Mouse (Mus musculus) hindbrain, embryonic 14.5 days (tissue): ENCODE measurements at regions not wholly inside any gene's neighbourhood (a gene's known extent, or its start where the extent isn't known, plus 50 kb on each side); places are given as distances from the start of the nearest gene placed in this dataset.

ENCODE experiments used
- ATAC-seq: fragments of 200-750 bp; cut with Nextera tagmentation; 2 replicates; pipeline ENCODE4 v1.8.0; 2017; ENCODE audit warnings: moderate number of reproducible peaks, mild to moderate bottlenecking, moderate TSS enrichment, moderate library complexity; ENCODE audit not compliant: low FRiP score
- DNase-seq: peaks from one replicate; pipeline ENCODE4 v3.0.0-alpha.2; 2015; ENCODE audit warnings: low spot score
- H3K27ac ChIP-seq: fragments of 300-500 bp; sonication (generic); 2 replicates; pipeline ENCODE4 v1.5.1; 2014; ENCODE audit warnings: mild to moderate bottlenecking, moderate library complexity
- H3K27me3 ChIP-seq: fragments of 300-500 bp; sonication (generic); 2 replicates; pipeline ENCODE4 v1.6.1; 2014; ENCODE audit warnings: mild to moderate bottlenecking, low read length, mixed read lengths; ENCODE audit not compliant: control insufficient read depth, insufficient read depth
- H3K36me3 ChIP-seq: fragments of 300-500 bp; sonication (generic); replicated peaks from 2 replicates; pipeline ENCODE4 v1.6.1; 2014; ENCODE audit not compliant: control insufficient read depth, insufficient read depth
- H3K4me1 ChIP-seq: fragments of 300-500 bp; sonication (generic); replicated peaks from 2 replicates; pipeline ENCODE4 v1.6.1; 2014; ENCODE audit warnings: antibody characterized with exemption, low read length, mixed read lengths; ENCODE audit not compliant: control insufficient read depth, insufficient read depth
- H3K4me2 ChIP-seq: fragments of 300-500 bp; sonication (generic); replicated peaks from 2 replicates; pipeline ENCODE4 v1.6.1; 2014; ENCODE audit warnings: mild to moderate bottlenecking, moderate library complexity
- H3K4me3 ChIP-seq: fragments of 300-500 bp; sonication (generic); replicated peaks from 2 replicates; pipeline ENCODE4 v1.5.1; 2014; ENCODE audit warnings: mild to moderate bottlenecking, low read length
- H3K9ac ChIP-seq: fragments of 300-500 bp; sonication (generic); 2 replicates; pipeline ENCODE4 v1.6.1; 2014
- H3K9me3 ChIP-seq: fragments of 300-500 bp; sonication (generic); 2 replicates; pipeline ENCODE4 v1.6.1; 2016; ENCODE audit warnings: low read length; ENCODE audit not compliant: control insufficient read depth
- WGBS: fragments of 180-500 bp; shearing (Covaris S2); extraction: QIAGEN DNeasy Blood & Tissue Kit; methylation state at CpG from one replicate; pipeline ENCODE4 v1.1.7; 2014; 5-methylcytosine and 5-hydroxymethylcytosine counted together

- Histone ChIP-seq H3K9me3 (0 out of 2 replicates have a peak, but pooled peaks cover 9% of the 10 kb centered on the region), H3K27me3 (no peaks in the 10 kb centered on the region), H3K27ac (no peak overlapping the region), H3K9ac (no peak overlapping the region), H3K4me3 (no peak overlapping the region), H3K4me2 (no peak overlapping the region), H3K36me3 (no peaks in the 10 kb centered on the region), H3K4me1 (no peaks in the 10 kb centered on the region)
- DNase-seq (no peak), ATAC-seq (no peak)
- WGBS, result 93% methylated on average over 3 of the region's 3 CpGs
Observed at GRCm38 (mm10) chr1:92308537-92308936, 113.0 kb upstream of the Hdac4 start.

DNA sequence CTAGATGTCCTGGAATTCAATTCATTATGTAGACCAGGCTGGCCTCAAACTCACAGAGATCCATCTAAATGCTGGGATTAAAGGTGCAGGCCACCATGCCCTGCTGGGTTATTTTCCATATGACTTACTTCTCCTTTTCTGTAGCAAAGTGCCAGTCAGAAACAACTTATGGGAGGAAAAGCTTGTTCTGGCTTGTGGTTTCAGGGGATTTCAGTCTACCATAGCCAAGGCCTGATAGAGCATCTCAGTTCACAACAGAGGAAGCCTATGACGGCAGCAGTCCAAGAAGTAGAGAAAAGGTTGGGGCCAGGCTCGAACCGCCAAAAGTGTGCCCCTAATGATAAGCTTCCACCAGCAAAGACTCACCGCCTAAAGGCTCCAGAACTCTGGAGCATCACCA, 110.5 kb upstream of the Hdac4 start:
- DNase-seq (no peak), ATAC-seq (no peak)
- H3K4me2 ChIP-seq, result no peak overlapping the region
- WGBS, result 87% methylated on average over 4 of the region's 4 CpGs
- no peaks in the 10 kb centered on the region for H3K27me3 ChIP-seq
- H3K4me3 ChIP-seq, result no peak overlapping the region
- H3K9ac ChIP-seq, result no peak overlapping the region
- no peaks in the 10 kb centered on the region for H3K36me3 ChIP-seq
- H3K9me3 ChIP-seq, result 0 out of 2 replicates have a peak, but pooled peaks cover 9% of the 10 kb centered on the region
- no peak overlapping the region for H3K27ac ChIP-seq
- no peaks in the 10 kb centered on the region for H3K4me1 ChIP-seq

- Histone ChIP-seq H3K4me1 (no peaks in the 10 kb centered on the region), H3K9me3 (no peaks in the 10 kb centered on the region), H3K27ac (no peak overlapping the region), H3K4me3 (no peak overlapping the region), H3K27me3 (no peaks in the 10 kb centered on the region), H3K36me3 (no peaks in the 10 kb centered on the region), H3K4me2 (no peak overlapping the region), H3K9ac (no peak overlapping the region)
- WGBS, result 76% methylated on average over 7 of the region's 7 CpGs
- DNase-seq (no peak), ATAC-seq (no peak)
Observed at GRCm38 (mm10) chr1:92299041-92299440, 103.5 kb upstream of the Hdac4 start.

GRCm38 (mm10) chr1:92292681-92293380, 97.3 kb upstream of the Hdac4 start:
- no peak overlapping the region for H3K27ac ChIP-seq
- H3K9ac ChIP-seq, result no peak overlapping the region
- no peak for DNase-seq
- H3K9me3 ChIP-seq, result no peaks in the 10 kb centered on the region
- no peaks in the 10 kb centered on the region for H3K27me3 ChIP-seq
- ATAC-seq, result no peak
- no peaks in the 10 kb centered on the region for H3K36me3 ChIP-seq
- no peaks in the 10 kb centered on the region for H3K4me1 ChIP-seq
- WGBS, result 52% methylated on average over 7 of the region's 7 CpGs
- H3K4me2 ChIP-seq, result no peak overlapping the region
- H3K4me3 ChIP-seq, result no peak overlapping the region

GRCm38 (mm10) chr1:92286966-92287342, 91.5 kb upstream of the Hdac4 start:
- no peaks in the 10 kb centered on the region for H3K27me3 ChIP-seq
- 91% methylated on average over 1 of the region's 1 CpGs for WGBS
- no peak overlapping the region for H3K4me2 ChIP-seq
- DNase-seq (no peak), ATAC-seq (no peak)
- H3K4me3 ChIP-seq, result no peak overlapping the region
- no peaks in the 10 kb centered on the region for H3K36me3 ChIP-seq
- no peak overlapping the region for H3K27ac ChIP-seq
- no peaks in the 10 kb centered on the region for H3K9me3 ChIP-seq
- no peak overlapping the region for H3K9ac ChIP-seq
- H3K4me1 ChIP-seq, result peaks cover 9% of the 10 kb centered on the region

GRCm38 (mm10) chr1:92286013-92286965, 90.8 kb upstream of the Hdac4 start:
- peak overlapping the region; percentile 21; the same call in 1 of the 2 replicates for H3K9ac ChIP-seq
- DNase-seq, result peak; percentile 34

DNA sequence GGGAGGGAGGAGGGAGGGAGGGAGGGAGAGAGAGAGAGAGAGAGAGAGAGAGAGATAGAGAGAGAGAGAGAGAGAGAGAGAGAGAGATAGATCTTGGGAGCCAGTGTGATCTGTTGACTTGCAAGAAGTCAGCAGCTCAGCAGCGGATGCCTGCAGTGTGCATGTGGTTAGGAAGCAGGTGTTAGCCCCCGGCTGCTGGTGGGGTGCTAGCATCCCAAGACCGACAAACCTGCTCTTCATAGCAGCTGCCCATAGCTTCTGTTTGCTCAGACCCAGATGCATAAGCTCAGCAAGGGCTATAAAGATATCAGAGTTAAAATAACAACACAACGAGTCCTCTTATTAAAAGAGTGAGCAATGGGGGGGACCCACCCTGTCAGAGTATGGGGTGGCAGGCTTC, 88.7 kb upstream of the Hdac4 start:
- DNase-seq, result no peak
- Histone ChIP-seq H3K9me3 (no peaks in the 10 kb centered on the region), H3K27me3 (no peaks in the 10 kb centered on the region), H3K9ac (no peak overlapping the region), H3K4me2 (no peak overlapping the region), H3K4me3 (no peak overlapping the region), H3K27ac (no peak overlapping the region), H3K36me3 (no peaks in the 10 kb centered on the region), H3K4me1 (peaks cover 9% of the 10 kb centered on the region)
- no peak for ATAC-seq
- 73% methylated on average over 4 of the region's 4 CpGs for WGBS

More at GRCm38 (mm10) chr1:92286013-92286965, 90.8 kb upstream of the Hdac4 start:
- Histone ChIP-seq H3K4me1 (peaks cover 9% of the 10 kb centered on the region), H3K27ac (peak overlapping the region; percentile 36; the same call in 1 of the 2 replicates), H3K4me3 (no peak overlapping the region; the same call in 1 of the 2 replicates), H3K9me3 (no peaks in the 10 kb centered on the region), H3K36me3 (no peaks in the 10 kb centered on the region), H3K27me3 (no peaks in the 10 kb centered on the region), H3K4me2 (peak overlapping the region; percentile 37)
- ATAC-seq, result peak; percentile 46; the same call in 1 of the 2 replicates
- WGBS, result 28% methylated on average over 21 of the region's 21 CpGs

DNA sequence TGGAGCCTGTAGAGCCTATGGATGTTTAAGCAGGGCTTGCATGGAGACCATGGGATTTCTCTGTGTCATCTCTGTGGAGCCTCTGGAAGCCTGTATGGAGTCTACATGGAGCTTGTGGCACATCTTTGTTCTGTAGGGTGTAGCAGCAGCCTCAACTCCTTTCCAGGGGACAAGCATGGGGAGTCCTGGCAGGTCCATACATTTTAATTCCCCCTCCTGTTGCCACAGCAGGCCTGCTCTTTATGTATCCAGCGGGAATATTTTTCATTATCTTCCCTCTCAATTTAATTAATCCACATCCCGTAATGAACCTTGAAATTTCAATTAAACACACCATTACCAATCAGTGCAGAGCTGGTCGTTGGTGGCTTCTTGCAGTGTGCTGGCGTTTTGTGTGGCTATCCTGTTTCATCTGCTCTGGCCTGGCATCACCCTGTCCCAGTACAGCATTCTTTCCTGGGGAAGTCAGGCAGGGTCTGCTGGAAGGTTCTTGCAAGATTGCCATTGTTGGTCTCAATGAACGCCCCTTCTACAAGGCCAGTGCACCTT, 81.8 kb upstream of the Hdac4 start:
- no peaks in the 10 kb centered on the region for H3K36me3 ChIP-seq
- DNase-seq, result no peak
- peak; percentile 57; the same call in 1 of the 2 replicates for ATAC-seq
- H3K9me3 ChIP-seq, result no peaks in the 10 kb centered on the region
- WGBS, result 40% methylated on average over 5 of the region's 5 CpGs
- H3K27ac ChIP-seq, result no peak overlapping the region
- no peak overlapping the region for H3K4me2 ChIP-seq
- H3K4me3 ChIP-seq, result no peak overlapping the region
- H3K9ac ChIP-seq, result no peak overlapping the region
- 0 out of 2 replicates have a peak, but pooled peaks cover 4% of the 10 kb centered on the region for H3K4me1 ChIP-seq
- no peaks in the 10 kb centered on the region for H3K27me3 ChIP-seq

- WGBS, result 87% methylated on average over 1 of the region's 1 CpGs
- H3K36me3 ChIP-seq, result no peaks in the 10 kb centered on the region
Observed at GRCm38 (mm10) chr1:92275388-92275787, 79.9 kb upstream of the Hdac4 start.

More at GRCm38 (mm10) chr1:92275388-92275787, 79.9 kb upstream of the Hdac4 start:
- Histone ChIP-seq H3K27me3 (no peaks in the 10 kb centered on the region), H3K4me3 (no peak overlapping the region), H3K4me2 (no peak overlapping the region), H3K4me1 (peaks cover 4% of the 10 kb centered on the region; the same call in 1 of the 2 replicates), H3K9me3 (no peaks in the 10 kb centered on the region; the same call in 1 of the 2 replicates), H3K9ac (no peak overlapping the region), H3K27ac (no peak overlapping the region)
- ATAC-seq, result no peak
- no peak for DNase-seq
